Mouse (Mus musculus) liver, embryonic 13.5 days (tissue): ENCODE measurements around the gene BC037034. TPM values are rescaled to one million over a fixed set of nuclear protein-coding genes. Genes with fewer than 3 reads are reported as not detected.
A peak's percentile ranks its signal among the peaks of the same experiment; 100 is the strongest.

Source experiments
- ATAC-seq: fragments of 200-750 bp; cut with Nextera tagmentation; 2 replicates; pipeline ENCODE4 v1.8.0; 2017; ENCODE audit warnings: low read depth, mild to moderate bottlenecking, moderate number of reproducible peaks, moderate library complexity
- DNase-seq: peaks from one replicate; pipeline ENCODE4 v3.0.0; 2022
- H3K27ac ChIP-seq: fragments of 300-500 bp; sonication (generic); 2 replicates; pipeline ENCODE4 v1.5.1; 2015; ENCODE audit warnings: moderate library complexity, mild to moderate bottlenecking, inconsistent platforms
- H3K27me3 ChIP-seq: fragments of 300-500 bp; sonication (generic); 2 replicates; pipeline ENCODE4 v1.6.1; 2015; ENCODE audit warnings: mild to moderate bottlenecking, inconsistent platforms
- H3K36me3 ChIP-seq: fragments of 300-500 bp; sonication (generic); 2 replicates; pipeline ENCODE4 v1.6.1; 2015; ENCODE audit warnings: mild to moderate bottlenecking, inconsistent platforms
- H3K4me1 ChIP-seq: fragments of 300-500 bp; sonication (generic); replicated peaks from 2 replicates; pipeline ENCODE4 v1.6.1; 2015; ENCODE audit warnings: inconsistent platforms
- H3K4me2 ChIP-seq: fragments of 300-500 bp; sonication (generic); 2 replicates; pipeline ENCODE4 v1.6.1; 2015; ENCODE audit warnings: inconsistent platforms, mild to moderate bottlenecking, moderate library complexity
- H3K4me3 ChIP-seq: fragments of 300-500 bp; sonication (generic); replicated peaks from 2 replicates; pipeline ENCODE4 v1.5.1; 2015; ENCODE audit warnings: mild to moderate bottlenecking, inconsistent platforms
- H3K9ac ChIP-seq: fragments of 300-500 bp; sonication (generic); 2 replicates; pipeline ENCODE4 v1.6.1; 2015; ENCODE audit warnings: mild to moderate bottlenecking, inconsistent platforms
- H3K9me3 ChIP-seq: fragments of 300-500 bp; sonication (generic); replicated peaks from 2 replicates; pipeline ENCODE4 v1.6.1; 2016; ENCODE audit warnings: inconsistent platforms
- WGBS: fragments of 180-500 bp; shearing (Covaris S2); methylation state at CpG from one replicate; pipeline ENCODE4 v1.1.7; 2015; ENCODE audit not compliant: insufficient replicate concordance; 5-methylcytosine and 5-hydroxymethylcytosine counted together
- polyA plus RNA-seq: library from polyadenylated mRNA; unstranded; fragments of >200 nt; fragmentation: Nextera tagmentation; extraction: Ambion mirVana; gene quantifications from 2 replicates; pipeline ENCODE4 v1.2.1, GENCODE M21; 2015

Gene BC037034
- polyA plus RNA-seq, 1 experiment from 2014 or later, result 3.6 TPM

- Histone ChIP-seq H3K27ac (peak overlapping the region; percentile 88), H3K4me2 (peak overlapping the region; percentile 97), H3K9ac (peak overlapping the region; percentile 94), H3K27me3 (no peaks in the 10 kb centered on the region), H3K4me3 (peak overlapping the region; percentile 90), H3K36me3 (peaks cover 46% of the 10 kb centered on the region), H3K4me1 (peaks cover 87% of the 10 kb centered on the region), H3K9me3 (no peaks in the 10 kb centered on the region)
- DNase-seq (no peak), ATAC-seq (peak; percentile 66)
- WGBS, result 23% methylated on average over 11 of the region's 11 CpGs
Observed at GRCm38 (mm10) chr5:138260834-138261233, 3.0 kb downstream of the BC037034 start.

- peak overlapping the region; percentile 97 for H3K4me2 ChIP-seq
- H3K9me3 ChIP-seq, result no peaks in the 10 kb centered on the region
- peak overlapping the region; percentile 90 for H3K4me3 ChIP-seq
- H3K27me3 ChIP-seq, result no peaks in the 10 kb centered on the region
- ATAC-seq (no peak), DNase-seq (no peak)
- peaks cover 88% of the 10 kb centered on the region for H3K4me1 ChIP-seq
- H3K9ac ChIP-seq, result peak overlapping the region; percentile 94
- peak overlapping the region; percentile 88; the same call in 1 of the 2 replicates for H3K27ac ChIP-seq
- 21% methylated on average over 10 of the region's 10 CpGs for WGBS
- H3K36me3 ChIP-seq, result peaks cover 46% of the 10 kb centered on the region
Observed at GRCm38 (mm10) chr5:138260051-138260450, 3.8 kb downstream of the BC037034 start.

- peaks cover 46% of the 10 kb centered on the region for H3K36me3 ChIP-seq
- H3K4me3 ChIP-seq, result no peak overlapping the region
- DNase-seq (no peak), ATAC-seq (no peak)
- H3K9me3 ChIP-seq, result no peaks in the 10 kb centered on the region
- 64% methylated on average over 7 of the region's 7 CpGs for WGBS
- no peak overlapping the region for H3K4me2 ChIP-seq
- no peak overlapping the region for H3K27ac ChIP-seq
- peak overlapping the region; percentile 13; the same call in 1 of the 2 replicates for H3K9ac ChIP-seq
- H3K4me1 ChIP-seq, result peaks cover 86% of the 10 kb centered on the region
- H3K27me3 ChIP-seq, result no peaks in the 10 kb centered on the region
Observed at GRCm38 (mm10) chr5:138258993-138259392, 4.8 kb downstream of the BC037034 start.

- no peak for DNase-seq
- no peaks in the 10 kb centered on the region for H3K27me3 ChIP-seq
- H3K4me1 ChIP-seq, result peaks cover 86% of the 10 kb centered on the region
- peaks cover 46% of the 10 kb centered on the region for H3K36me3 ChIP-seq
- H3K27ac ChIP-seq, result peak overlapping the region; percentile 47; the same call in 1 of the 2 replicates
- H3K9me3 ChIP-seq, result no peaks in the 10 kb centered on the region
- WGBS, result 75% methylated on average over 6 of the region's 6 CpGs
- ATAC-seq, result no peak
- no peak overlapping the region for H3K4me2 ChIP-seq
- H3K9ac ChIP-seq, result peak overlapping the region; percentile 13; the same call in 1 of the 2 replicates
- no peak overlapping the region for H3K4me3 ChIP-seq
Observed at GRCm38 (mm10) chr5:138258542-138258941, 5.3 kb downstream of the BC037034 start.

- Histone ChIP-seq H3K27me3 (no peaks in the 10 kb centered on the region), H3K9me3 (no peaks in the 10 kb centered on the region), H3K4me1 (peaks cover 82% of the 10 kb centered on the region), H3K4me3 (no peak overlapping the region), H3K4me2 (peak overlapping the region; percentile 88; the same call in 1 of the 2 replicates), H3K9ac (no peak overlapping the region), H3K36me3 (peaks cover 46% of the 10 kb centered on the region), H3K27ac (peak overlapping the region; percentile 47)
- DNase-seq (no peak), ATAC-seq (no peak)
- 33% methylated on average over 3 of the region's 3 CpGs for WGBS
Observed at GRCm38 (mm10) chr5:138258078-138258477, 5.8 kb downstream of the BC037034 start.

GRCm38 (mm10) chr5:138257585-138257978 lies 6.3 kb downstream of the BC037034 start:
- 70% methylated on average over 4 of the region's 4 CpGs for WGBS
- peak overlapping the region; percentile 88; the same call in 1 of the 2 replicates for H3K4me2 ChIP-seq
- peaks cover 77% of the 10 kb centered on the region for H3K4me1 ChIP-seq

GRCm38 (mm10) chr5:138256966-138257584 lies 6.8 kb downstream of the BC037034 start:
- Histone ChIP-seq H3K9me3 (no peaks in the 10 kb centered on the region), H3K27ac (peak overlapping the region; percentile 65), H3K4me1 (peaks cover 72% of the 10 kb centered on the region), H3K36me3 (peaks cover 46% of the 10 kb centered on the region), H3K27me3 (no peaks in the 10 kb centered on the region), H3K4me3 (peak overlapping the region; percentile 78; the same call in 1 of the 2 replicates), H3K4me2 (peak overlapping the region; percentile 88), H3K9ac (no peak overlapping the region)
- WGBS, result 31% methylated on average over 10 of the region's 10 CpGs
- no peak for ATAC-seq
- no peak for DNase-seq

More at GRCm38 (mm10) chr5:138257585-138257978, 6.3 kb downstream of the BC037034 start:
- Histone ChIP-seq H3K36me3 (peaks cover 46% of the 10 kb centered on the region), H3K9me3 (no peaks in the 10 kb centered on the region), H3K9ac (no peak overlapping the region), H3K27me3 (no peaks in the 10 kb centered on the region), H3K27ac (peak overlapping the region; percentile 65), H3K4me3 (no peak overlapping the region)
- no peak for ATAC-seq
- no peak for DNase-seq

- 20% methylated on average over 7 of the region's 7 CpGs for WGBS
- peak overlapping the region; percentile 80 for H3K9ac ChIP-seq
- peak overlapping the region; percentile 80 for H3K27ac ChIP-seq
- H3K27me3 ChIP-seq, result no peaks in the 10 kb centered on the region
- no peak for DNase-seq
- H3K9me3 ChIP-seq, result no peaks in the 10 kb centered on the region
- H3K4me2 ChIP-seq, result peak overlapping the region; percentile 88
- peaks cover 36% of the 10 kb centered on the region for H3K36me3 ChIP-seq
- ATAC-seq, result 0 out of 2 replicates have a peak, but pooled peaks have one; percentile 0
- peak overlapping the region; percentile 78 for H3K4me3 ChIP-seq
- peaks cover 62% of the 10 kb centered on the region for H3K4me1 ChIP-seq
Observed at GRCm38 (mm10) chr5:138256094-138256467, 7.8 kb downstream of the BC037034 start.

- H3K36me3 ChIP-seq, result peaks cover 31% of the 10 kb centered on the region
- peak; percentile 95 for DNase-seq
- peak within 1 kb of the TSS; percentile 80 for H3K9ac ChIP-seq
- peaks cover 57% of the 10 kb centered on the region for H3K4me1 ChIP-seq
- no peaks in the 10 kb centered on the region for H3K27me3 ChIP-seq
- H3K27ac ChIP-seq, result peak within 1 kb of the TSS; percentile 80
- peak within 1 kb of the TSS; percentile 78 for H3K4me3 ChIP-seq
- no peaks in the 10 kb centered on the region for H3K9me3 ChIP-seq
- ATAC-seq, result peak; percentile 99
- peak within 1 kb of the TSS; percentile 88 for H3K4me2 ChIP-seq
- WGBS, result under 1% methylated on average over 38 of the region's 38 CpGs
Observed at GRCm38 (mm10) chr5:138255353-138256093, 8.3 kb downstream of the BC037034 start, which contains the start of gene Lamtor4. Gene Lamtor4, plus strand, starts transcription at chr5:138255482.

- no peak for DNase-seq
- Histone ChIP-seq H3K27ac (no peak overlapping the region), H3K4me1 (peaks cover 32% of the 10 kb centered on the region), H3K9me3 (no peaks in the 10 kb centered on the region), H3K36me3 (peaks cover 7% of the 10 kb centered on the region), H3K4me3 (no peak overlapping the region), H3K9ac (no peak overlapping the region), H3K27me3 (no peaks in the 10 kb centered on the region), H3K4me2 (no peak overlapping the region)
- 78% methylated on average over 3 of the region's 3 CpGs for WGBS
- no peak for ATAC-seq
Observed at GRCm38 (mm10) chr5:138253061-138253460, 10.8 kb downstream of the BC037034 start.

- Histone ChIP-seq H3K4me1 (peaks cover 13% of the 10 kb centered on the region), H3K27ac (no peak overlapping the region), H3K9ac (no peak overlapping the region), H3K4me2 (no peak overlapping the region), H3K9me3 (no peaks in the 10 kb centered on the region), H3K4me3 (no peak overlapping the region), H3K36me3 (no peaks in the 10 kb centered on the region), H3K27me3 (no peaks in the 10 kb centered on the region)
- ATAC-seq, result no peak
- WGBS, result 77% methylated on average over 12 of the region's 12 CpGs
- DNase-seq, result no peak
Observed at GRCm38 (mm10) chr5:138251144-138251543, 12.7 kb downstream of the BC037034 start.
